Mouse (Mus musculus) erythroblast, embryonic 14.5 days (primary cell): Measurements from ENCODE around the gene Zfp148.

ENCODE experiments used
- GATA1 ChIP-seq: IDR thresholded peaks from 2 replicates; pipeline ENCODE4 v1.6.1; 2012; ENCODE audit warnings: low read length, inconsistent platforms, mixed read lengths
- TAL1 ChIP-seq: IDR thresholded peaks from 3 replicates; pipeline ENCODE4 v1.6.1; 2012; ENCODE audit warnings: low read length, inconsistent platforms, mixed read lengths

DNA sequence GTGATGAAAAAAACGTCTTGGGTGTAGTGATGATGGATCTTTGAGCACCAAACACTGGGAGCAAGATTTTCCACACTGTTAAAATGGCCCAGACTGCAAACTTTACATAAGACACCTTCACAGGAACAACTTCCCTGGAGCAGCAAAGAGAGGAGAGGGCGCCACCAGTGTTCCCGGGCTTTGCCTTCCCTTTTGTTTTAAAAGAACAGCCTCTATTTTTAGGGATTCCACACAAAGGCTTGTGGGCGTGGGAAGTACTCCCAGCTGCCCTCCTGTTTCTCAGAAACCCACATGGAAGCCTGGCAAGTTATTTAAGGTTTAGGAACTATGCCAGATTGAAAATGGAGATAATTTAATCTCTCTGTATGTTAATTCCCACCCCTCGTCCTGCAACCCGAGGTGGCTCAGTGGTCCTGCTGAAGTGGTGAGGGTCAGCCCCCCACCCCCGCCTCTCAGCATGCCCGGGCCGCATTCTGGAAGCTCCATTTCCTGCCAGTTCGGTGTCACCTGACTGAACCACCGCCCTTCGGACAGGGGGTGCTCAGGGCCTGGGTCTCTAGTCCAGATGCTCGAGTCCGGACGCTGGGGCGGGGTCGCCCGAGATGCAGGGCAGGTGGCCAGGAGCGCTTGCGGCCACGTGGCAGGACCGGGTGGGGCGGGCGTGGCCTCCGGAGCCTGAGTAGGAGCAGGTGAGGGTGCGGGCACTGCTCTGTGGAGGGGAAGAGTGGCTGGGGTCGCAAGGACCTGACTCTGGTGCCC lies 136.3 kb downstream of the Zfp148 start, which contains the start of gene Slc12a8:
- TF ChIP-seq TAL1 = no peak
- no peak for TF ChIP-seq GATA1
